Mouse (Mus musculus) testis, postnatal 14 days (tissue): ENCODE data around the gene Wdr77.
"Not testable (repeated sequence)": the region's sequence is repeated elsewhere in the genome, so short reads cannot be mapped to it uniquely, and the experiment has no call there.

Experiments
- DNase-seq: peaks from one replicate; pipeline ENCODE4 v3.0.0; 2021; ENCODE audit warnings: low spot score

Gene Wdr77

GRCm38 (mm10) chr3:105958974-105959580 lies at the start of gene Wdr77:
Gene Wdr77 (plus strand): TSS chr3:105959369.
- DNase-seq: peak; percentile 98

GRCm38 (mm10) chr3:105910519-105911190 lies 48.5 kb upstream of the Wdr77 start:
- no peak for DNase-seq

GRCm38 (mm10) chr3:105912097-105912880 lies 46.9 kb upstream of the Wdr77 start:
- DNase-seq: no peak

GRCm38 (mm10) chr3:105913839-105914681 lies 45.1 kb upstream of the Wdr77 start:
- no peak for DNase-seq

- no peak for DNase-seq
These were observed 43.9 kb upstream of the Wdr77 start for GRCm38 (mm10) chr3:105915281-105915680.

GRCm38 (mm10) chr3:105916455-105916854 lies 42.7 kb upstream of the Wdr77 start:
- not testable (repeated sequence) for DNase-seq

- DNase-seq: no peak
These were observed 41.4 kb upstream of the Wdr77 start for GRCm38 (mm10) chr3:105917656-105918354.

- no peak for DNase-seq
These were observed 40.8 kb upstream of the Wdr77 start for GRCm38 (mm10) chr3:105918355-105918745.

- not testable (repeated sequence) for DNase-seq
These were observed 38.4 kb upstream of the Wdr77 start for GRCm38 (mm10) chr3:105920743-105921142.

- no peak for DNase-seq
These were observed 37.2 kb upstream of the Wdr77 start for GRCm38 (mm10) chr3:105921959-105922358.

- no peak for DNase-seq
These were observed 34.6 kb upstream of the Wdr77 start for GRCm38 (mm10) chr3:105924616-105925015.

- no peak for DNase-seq
These were observed 31.5 kb upstream of the Wdr77 start for GRCm38 (mm10) chr3:105927561-105928194.

- DNase-seq: no peak
These were observed 31.0 kb upstream of the Wdr77 start for GRCm38 (mm10) chr3:105928195-105928569.

- no peak for DNase-seq
These were observed 30.4 kb upstream of the Wdr77 start for GRCm38 (mm10) chr3:105928781-105929180.

- DNase-seq: no peak
These were observed 29.3 kb upstream of the Wdr77 start for GRCm38 (mm10) chr3:105929821-105930220.

- DNase-seq: no peak
These were observed 28.1 kb upstream of the Wdr77 start for GRCm38 (mm10) chr3:105931095-105931494.

- no peak for DNase-seq
These were observed 26.7 kb upstream of the Wdr77 start, which contains the start of gene I830077J02Rik for GRCm38 (mm10) chr3:105932240-105933071. Gene I830077J02Rik (minus strand): TSS chr3:105932664.

- no peak for DNase-seq
These were observed 25.2 kb upstream of the Wdr77 start for GRCm38 (mm10) chr3:105933926-105934325.

GRCm38 (mm10) chr3:105935033-105935432 lies 24.1 kb upstream of the Wdr77 start:
- no peak for DNase-seq

- no peak for DNase-seq
These were observed 23.1 kb upstream of the Wdr77 start for GRCm38 (mm10) chr3:105936111-105936510.
